Mouse (Mus musculus) embryonic facial prominence, embryonic 10.5 days (tissue): ENCODE data around the gene Map4. TPM values are rescaled to one million over a fixed set of nuclear protein-coding genes. Genes with fewer than 3 reads are reported as not detected.

Experiments
- DNase-seq: peaks from one replicate; pipeline ENCODE4 v3.0.0-alpha.2; 2017; ENCODE audit warnings: low spot score
- H3K27ac ChIP-seq: fragments of 300-500 bp; sonication (generic); replicated peaks from 2 replicates; pipeline ENCODE4 v1.5.1; 2016; ENCODE audit warnings: mild to moderate bottlenecking
- H3K27me3 ChIP-seq: fragments of 300-500 bp; sonication (generic); replicated peaks from 2 replicates; pipeline ENCODE4 v1.6.1; 2016; ENCODE audit warnings: low read depth, mild to moderate bottlenecking; ENCODE audit not compliant: poor library complexity, severe bottlenecking
- H3K36me3 ChIP-seq: fragments of 300-500 bp; sonication (generic); replicated peaks from 2 replicates; pipeline ENCODE4 v1.6.1; 2016; ENCODE audit warnings: mild to moderate bottlenecking, moderate library complexity
- H3K4me1 ChIP-seq: fragments of 300-500 bp; sonication (generic); 2 replicates; pipeline ENCODE4 v1.6.1; 2016
- H3K4me3 ChIP-seq: fragments of 300-500 bp; sonication (generic); 2 replicates; pipeline ENCODE4 v1.5.1; 2016; ENCODE audit warnings: mild to moderate bottlenecking, moderate library complexity
- H3K9me3 ChIP-seq: fragments of 300-500 bp; sonication (generic); 2 replicates; pipeline ENCODE4 v1.6.1; 2016; ENCODE audit warnings: mild to moderate bottlenecking
- WGBS: fragments of 180-500 bp; shearing (Covaris S2); methylation state at CpG from one replicate; pipeline ENCODE4 v1.1.7; 2016; 5-methylcytosine and 5-hydroxymethylcytosine counted together
- microRNA-seq: library from miRNA; unstranded; fragments of <30 nt; microRNA quantifications from one replicate; pipeline ENCODE4, GENCODE M21; 2017
- polyA plus RNA-seq: library from polyadenylated mRNA; unstranded; fragments of >200 nt; fragmentation: Nextera tagmentation; extraction: Ambion mirVana; gene quantifications from 2 replicates; pipeline ENCODE4 v1.2.1, GENCODE M21; 2016

The Map4 gene
- polyA plus RNA-seq, 1 experiment from 2014 or later: 48.5 TPM

DNA sequence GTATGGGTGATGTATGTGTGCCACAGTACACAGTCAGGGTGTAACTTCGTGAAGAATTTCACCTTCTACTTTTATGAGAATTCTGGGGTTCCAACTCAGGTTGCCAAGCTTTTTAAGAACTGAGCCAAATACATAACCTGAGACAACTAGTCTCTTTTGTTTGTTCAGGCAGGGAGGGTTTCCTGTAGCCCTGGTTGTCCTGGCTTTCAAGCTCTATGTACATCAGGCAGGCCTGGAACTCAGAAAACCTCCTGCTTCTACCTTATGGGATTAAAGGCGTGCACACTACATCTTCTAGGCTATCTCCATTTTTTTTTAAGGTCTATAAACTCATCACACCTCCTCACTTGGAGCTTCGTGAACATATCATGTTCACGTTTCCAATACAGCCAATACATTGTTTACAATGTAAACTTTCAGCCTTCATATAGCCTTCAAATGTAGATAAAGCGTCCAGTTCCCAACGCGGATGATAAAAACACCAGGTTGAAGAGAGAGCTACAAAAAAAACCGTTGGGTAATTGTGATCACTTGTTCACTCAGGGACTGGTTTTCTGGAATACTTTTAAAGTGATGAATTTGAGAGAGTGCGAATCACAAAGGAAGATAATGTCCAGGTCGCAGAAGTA is 199.8 kb downstream of the Map4 start:
- peaks cover 30% of the 10 kb centered on the region for H3K36me3 ChIP-seq
- H3K9me3 ChIP-seq: no peaks in the 10 kb centered on the region
- peaks cover 31% of the 10 kb centered on the region for H3K4me1 ChIP-seq
- DNase-seq: no peak
- WGBS: 33% methylated on average over 10 of the region's 10 CpGs
- peak overlapping the region; percentile 100 for H3K27ac ChIP-seq
- peak overlapping the region; percentile 97 for H3K4me3 ChIP-seq
- no peaks in the 10 kb centered on the region for H3K27me3 ChIP-seq

- under 1% methylated on average over 64 of the region's 64 CpGs for WGBS
- Histone ChIP-seq H3K36me3 (peaks cover 37% of the 10 kb centered on the region), H3K27me3 (no peaks in the 10 kb centered on the region), H3K4me3 (peak overlapping the region; percentile 97), H3K4me1 (peaks cover 31% of the 10 kb centered on the region), H3K9me3 (no peaks in the 10 kb centered on the region), H3K27ac (peak overlapping the region; percentile 100)
- peak; percentile 100 for DNase-seq
Observed at GRCm38 (mm10) chr9:110131525-110132197, 200.4 kb downstream of the Map4 start.

DNA sequence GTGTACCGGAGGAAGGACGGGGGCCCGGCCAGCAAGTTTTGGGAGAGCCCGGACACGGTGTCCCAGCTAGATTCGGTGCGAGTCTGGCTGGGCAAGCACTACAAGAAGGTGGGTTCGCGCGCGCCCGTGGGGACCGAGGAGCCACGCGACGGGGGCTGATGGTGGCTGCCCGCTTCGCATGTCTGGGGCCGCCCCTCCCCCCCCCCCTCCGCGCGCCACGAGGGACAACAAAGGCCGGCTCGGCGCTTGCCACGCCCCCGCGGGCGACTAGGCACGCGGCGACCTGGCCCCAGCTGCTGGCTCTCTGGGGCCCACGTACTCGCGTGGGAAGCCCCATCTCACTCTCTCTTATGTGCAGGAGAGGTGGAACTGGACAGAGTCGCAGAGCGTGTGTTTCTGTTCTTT is 200.9 kb downstream of the Map4 start:
- Histone ChIP-seq H3K4me3 (peak overlapping the region; percentile 97), H3K9me3 (no peaks in the 10 kb centered on the region), H3K4me1 (peaks cover 31% of the 10 kb centered on the region), H3K36me3 (peaks cover 42% of the 10 kb centered on the region), H3K27ac (peak overlapping the region; percentile 100), H3K27me3 (no peaks in the 10 kb centered on the region)
- under 1% methylated on average over 38 of the region's 38 CpGs for WGBS
- peak; percentile 80 for DNase-seq

DNA sequence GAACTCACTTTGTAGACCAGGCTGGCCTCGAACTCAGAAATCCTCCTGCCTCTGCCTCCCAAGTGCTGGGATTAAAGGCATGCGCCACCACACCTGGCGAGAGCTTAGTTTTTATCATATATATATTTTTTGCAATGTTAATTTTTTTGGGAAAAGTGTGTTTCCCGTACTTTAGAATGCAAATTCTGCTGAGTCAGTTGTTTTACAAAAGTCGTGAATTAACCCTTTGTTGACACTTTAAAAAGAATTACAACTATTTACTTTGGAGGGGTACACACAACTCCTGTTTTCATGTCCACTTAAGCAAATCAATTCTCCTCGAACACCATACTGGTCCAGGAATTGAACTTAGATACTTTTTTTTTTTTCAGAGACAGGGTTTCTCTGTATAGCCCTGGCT is 201.7 kb downstream of the Map4 start:
- Histone ChIP-seq H3K27ac (peak overlapping the region; percentile 100), H3K27me3 (no peaks in the 10 kb centered on the region), H3K4me3 (peak overlapping the region; percentile 97), H3K36me3 (peaks cover 49% of the 10 kb centered on the region), H3K9me3 (no peaks in the 10 kb centered on the region), H3K4me1 (peaks cover 31% of the 10 kb centered on the region)
- WGBS: 69% methylated on average over 6 of the region's 6 CpGs
- no peak for DNase-seq

Small RNA genes within 50 kb of the gene (microRNA-seq; reads per million reads assigned to microRNA genes)
- 2.4 reads per million for gene Mir7089

Other genes with a start within 250 kb of the Map4 start
- not detected in 2 replicates for gene Fbxw18, start 228.8 kb upstream of the Map4 start, polyA plus RNA-seq
- gene Fbxw26, start 185.4 kb upstream of the Map4 start, polyA plus RNA-seq: not detected in 2 replicates
- not detected in 2 replicates for gene Fbxw27, start 140.8 kb upstream of the Map4 start, polyA plus RNA-seq
- not detected in 2 replicates for gene Spink8, start 119.2 kb upstream of the Map4 start, polyA plus RNA-seq
- 107 and 115 TPM in 2 replicates for gene Nme6, start 98.7 kb upstream of the Map4 start, polyA plus RNA-seq
- gene Camp, start 81.8 kb upstream of the Map4 start, polyA plus RNA-seq: 0.20 TPM in 1 of 2 replicates, not detected in the other
- 46.7 and 47.0 TPM in 2 replicates for gene Cdc25a, start 55.9 kb upstream of the Map4 start, polyA plus RNA-seq
- 213 and 222 TPM in 2 replicates for gene Smarcc1, start 186.2 kb downstream of the Map4 start, polyA plus RNA-seq
- gene Dhx30, start 186.4 kb downstream of the Map4 start, polyA plus RNA-seq: 189 and 200 TPM in 2 replicates